In the genomic region with DNA sequence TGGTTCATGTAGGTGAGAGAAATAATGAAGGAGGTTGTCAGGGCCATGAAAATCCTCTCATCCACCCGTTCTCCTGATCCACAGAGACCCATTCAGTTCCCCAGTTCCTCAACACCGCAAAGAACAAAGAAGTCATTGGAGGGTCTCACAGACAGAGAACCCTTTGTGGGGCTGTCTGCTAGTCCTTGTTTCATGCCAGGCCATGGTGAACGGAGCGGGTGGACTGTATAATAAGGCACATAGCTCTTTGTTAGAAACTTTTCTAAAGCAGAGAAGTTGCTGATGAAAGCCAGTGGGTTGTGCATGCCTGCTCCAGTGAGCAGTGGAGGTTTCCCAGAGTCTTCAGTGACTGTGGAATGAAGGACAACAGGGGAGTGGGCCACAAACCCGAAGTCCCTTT, we compare ENCODE assay signal across 15 mouse cellular contexts.
DNase-seq lines count a peak whose midpoint lies in the region; ATAC-seq and TF ChIP-seq lines count a peak whose summit lies in the region.
"Had no signal": no experiment of that assay in that cellular context is flagged by ENCODE, and none has a peak within 500 bp of the region (broad histone marks: within the 10 kb centered on the region; RNA-seq: fewer than 3 reads in every experiment).

No protein-coding gene starts in this region.

- H3K27me3 ChIP-seq in forebrain, embryonic 16.5 days (replicated peaks; ENCODE audit: control insufficient read depth, insufficient read depth, low read length), result no peaks in the 10 kb centered on the region
- no peaks in the 10 kb centered on the region for H3K27me3 ChIP-seq in midbrain, embryonic 10.5 days (ENCODE audit: low read depth, poor library complexity, severe bottlenecking)
- no peaks in the 10 kb centered on the region for H3K27me3 ChIP-seq in heart, embryonic 10.5 days (ENCODE audit: insufficient read depth, poor library complexity, severe bottlenecking)
- H3K27me3 ChIP-seq: embryonic facial prominence, embryonic 15.5 days; heart, embryonic 15.5 days; liver, embryonic 15.5 days had no signal

- H3K4me1 ChIP-seq in forebrain, embryonic 16.5 days (replicated peaks; ENCODE audit: control insufficient read depth, insufficient read depth, low read length), result no peaks in the 10 kb centered on the region
- H3K4me1 ChIP-seq in midbrain, embryonic 10.5 days, result peaks cover 4% of the 10 kb centered on the region; the same call in 1 of the 2 replicates
- no peaks in the 10 kb centered on the region for H3K4me1 ChIP-seq in heart, embryonic 10.5 days
- H3K4me1 ChIP-seq: embryonic facial prominence, embryonic 15.5 days; heart, embryonic 15.5 days; liver, embryonic 15.5 days had no signal

- H3K9me3 ChIP-seq in forebrain, embryonic 16.5 days (ENCODE audit: control insufficient read depth, low read length), result no peaks in the 10 kb centered on the region
- H3K9me3 ChIP-seq in midbrain, embryonic 10.5 days (replicated peaks), result no peaks in the 10 kb centered on the region
- H3K9me3 ChIP-seq in heart, embryonic 10.5 days, result no peaks in the 10 kb centered on the region
- H3K9me3 ChIP-seq: embryonic facial prominence, embryonic 15.5 days; heart, embryonic 15.5 days; liver, embryonic 15.5 days had no signal

- peak overlapping the region; percentile 5; the same call in 1 of the 2 replicates for H3K27ac ChIP-seq in layer of hippocampus, adult 2 months
- no peak overlapping the region for H3K27ac ChIP-seq in forebrain, embryonic 16.5 days (ENCODE audit: low read length)
- peak overlapping the region; percentile 65 for H3K27ac ChIP-seq in midbrain, embryonic 10.5 days (replicated peaks)
- no peak overlapping the region for H3K27ac ChIP-seq in heart, embryonic 10.5 days
- H3K27ac ChIP-seq: embryonic facial prominence, embryonic 15.5 days; gastrocnemius, adult 2 months; heart, embryonic 15.5 days; liver, embryonic 15.5 days had no signal

- WGBS in forebrain, embryonic 16.5 days, result 13% methylated on average over 5 of the region's 5 CpGs
- 45% methylated on average over 5 of the region's 5 CpGs for WGBS in midbrain, embryonic 10.5 days
- 72% methylated on average over 5 of the region's 5 CpGs for WGBS in heart, embryonic 10.5 days

- peak in 1 of 2 experiments; percentile 23 for DNase-seq in layer of hippocampus, adult 2 months (ENCODE audit: low spot score in 2 of 2)
- no peak for DNase-seq in layer of hippocampus, adult 9-10 months (ENCODE audit: low spot score)
- peak; percentile 18 for DNase-seq in embryo, embryonic 10.5 days (ENCODE audit: low spot score)
- DNase-seq in midbrain, embryonic 10.5 days (ENCODE audit: low spot score), result no peak
- no peak for DNase-seq in heart, embryonic 10.5 days (ENCODE audit: low spot score)
- DNase-seq in adipocyte (ENCODE audit: low spot score), result no peak
- DNase-seq in thymus, postnatal 0 days (ENCODE audit: low spot score), result no peak
- DNase-seq: adrenal gland, adult 2 months; cerebellum, adult 11-12 months; gastrocnemius, adult 2 months; kidney, adult 18-20 months had no signal

- H3K9ac ChIP-seq in forebrain, embryonic 16.5 days (replicated peaks; ENCODE audit: low read depth, low read length), result no peak overlapping the region
- H3K9ac ChIP-seq: embryonic facial prominence, embryonic 15.5 days; heart, embryonic 15.5 days; liver, embryonic 15.5 days had no signal

- no peak for TF ChIP-seq CTCF in layer of hippocampus, adult 2 months (conservative IDR thresholded peaks at IDR 0.05)

- ATAC-seq in forebrain, embryonic 16.5 days, result peak; percentile 89

- H3K4me2 ChIP-seq in forebrain, embryonic 16.5 days (ENCODE audit: low read length), result no peak overlapping the region
- H3K4me2 ChIP-seq: embryonic facial prominence, embryonic 15.5 days; heart, embryonic 15.5 days; liver, embryonic 15.5 days had no signal

- H3K36me3 ChIP-seq in forebrain, embryonic 16.5 days (ENCODE audit: control insufficient read depth, insufficient read depth), result no peaks in the 10 kb centered on the region
- H3K36me3 ChIP-seq in midbrain, embryonic 10.5 days, result no peaks in the 10 kb centered on the region
- H3K36me3 ChIP-seq in heart, embryonic 10.5 days, result no peaks in the 10 kb centered on the region
- H3K36me3 ChIP-seq: embryonic facial prominence, embryonic 15.5 days; heart, embryonic 15.5 days; liver, embryonic 15.5 days had no signal

- H3K4me3 ChIP-seq in layer of hippocampus, adult 2 months, result no peak overlapping the region
- H3K4me3 ChIP-seq in forebrain, embryonic 16.5 days (replicated peaks; ENCODE audit: low read length), result no peak overlapping the region
- no peak overlapping the region for H3K4me3 ChIP-seq in midbrain, embryonic 10.5 days
- no peak overlapping the region for H3K4me3 ChIP-seq in heart, embryonic 10.5 days
- H3K4me3 ChIP-seq: embryonic facial prominence, embryonic 15.5 days; gastrocnemius, adult 2 months; heart, embryonic 15.5 days; liver, embryonic 15.5 days had no signal

Comparison
In these comparisons a context has a peak if more than half of its experiments do, and no peak if none do; other contexts are left out.
1. H3K27ac ChIP-seq: peak in layer of hippocampus, adult 2 months (single experiment) and midbrain, embryonic 10.5 days (single experiment); none in forebrain, embryonic 16.5 days (single experiment) and heart, embryonic 10.5 days (single experiment).